Mouse (Mus musculus) CD4-positive, CD25-positive, alpha-beta regulatory T cell, adult 4 months (primary cell): ENCODE measurements around the gene Sdhaf3. TPM values are rescaled to one million over a fixed set of nuclear protein-coding genes. Genes with fewer than 3 reads are reported as not detected.

ENCODE experiments used
- ATAC-seq: one replicate; pipeline ENCODE4 v1.8.0; 2017
- polyA plus RNA-seq, 2 experiments: library from polyadenylated mRNA; unstranded; fragments of 100-300 nt; shearing (Covaris generic); gene quantifications; one replicate each; pipeline ENCODE4 v1.2.1; 2017

The Sdhaf3 gene
- polyA plus RNA-seq, 2 experiments from 2014 or later, result 3.5 to 4.6 TPM

GRCm38 (mm10) chr6:7069463-7069862 lies 113.7 kb downstream of the Sdhaf3 start:
- no peak for ATAC-seq

DNA sequence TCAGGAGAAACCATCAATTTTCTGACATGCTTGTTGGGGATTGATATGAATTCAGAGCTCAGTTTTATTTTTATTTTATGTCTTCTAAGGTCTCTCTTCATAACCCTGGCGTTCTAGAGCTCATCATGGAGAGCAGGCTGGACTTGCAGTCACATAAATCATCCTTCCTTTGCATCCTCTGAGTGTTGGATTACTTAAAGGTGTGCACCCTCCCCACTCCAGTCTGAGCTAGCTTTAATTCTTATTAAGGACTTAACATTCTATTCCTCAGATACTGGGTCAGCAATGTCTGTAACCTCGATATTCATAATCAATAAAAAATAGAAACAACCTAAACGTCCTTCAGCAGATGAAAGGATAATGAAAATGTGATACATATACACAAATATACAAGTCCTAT lies 126.2 kb downstream of the Sdhaf3 start:
- no peak for ATAC-seq

DNA sequence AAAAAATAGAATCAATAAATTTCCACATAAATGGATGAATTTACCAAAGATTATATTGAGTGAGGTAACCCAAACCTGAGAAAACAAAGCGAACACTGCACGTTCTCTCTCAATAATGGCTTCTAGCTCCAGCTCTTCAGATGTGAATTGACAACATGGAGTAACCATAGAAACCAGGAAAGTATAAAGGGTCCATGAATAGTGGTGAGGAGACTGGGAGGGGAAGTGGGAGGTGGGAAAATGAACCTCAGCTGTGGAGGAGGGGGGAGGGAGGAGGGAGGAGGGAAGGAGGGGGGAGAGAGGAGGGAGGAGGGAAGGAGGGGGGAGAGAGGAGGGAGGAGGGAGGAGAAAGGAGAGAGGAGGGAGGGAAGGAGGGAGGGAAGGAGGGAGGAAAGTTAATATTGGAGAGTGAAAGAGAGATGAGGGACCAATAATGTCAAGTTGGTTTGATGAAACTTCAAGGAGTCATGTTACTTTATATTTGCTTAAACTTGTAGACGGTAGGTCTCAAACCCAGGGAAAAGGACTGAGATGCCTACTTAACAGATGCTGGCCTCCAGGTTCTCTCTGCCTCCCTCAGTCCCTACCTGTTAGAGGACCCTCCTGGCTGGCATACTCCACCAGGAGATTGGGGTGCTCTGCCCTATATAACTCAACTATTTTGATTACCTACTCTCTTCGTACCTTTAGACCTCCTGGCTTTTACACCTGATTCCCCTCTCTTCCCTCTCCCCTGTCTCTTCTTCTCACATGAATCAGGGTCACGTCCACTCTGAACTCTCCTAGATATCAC lies 126.9 kb downstream of the Sdhaf3 start:
- no peak for ATAC-seq

GRCm38 (mm10) chr6:7083661-7084060 lies 127.9 kb downstream of the Sdhaf3 start:
- ATAC-seq, result no peak

DNA sequence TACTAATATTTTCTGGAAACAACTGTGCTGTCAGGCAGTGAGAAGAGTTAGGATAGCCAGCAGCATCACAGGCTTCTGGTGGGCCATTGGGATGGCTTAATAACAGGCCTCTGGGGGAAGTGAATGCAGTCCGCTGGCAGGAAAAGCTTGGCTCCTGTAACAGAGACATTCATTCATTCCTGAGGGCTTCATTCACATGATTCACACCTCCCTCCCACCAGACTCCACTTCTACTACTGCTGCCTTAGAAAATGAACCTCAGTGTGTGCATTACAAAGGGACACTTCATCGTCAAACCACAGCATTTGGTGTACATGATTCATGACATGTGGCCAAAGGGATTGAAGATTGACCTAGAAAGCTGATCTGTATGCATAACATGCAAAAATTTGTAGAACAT lies 128.6 kb downstream of the Sdhaf3 start:
- no peak for ATAC-seq

GRCm38 (mm10) chr6:7085506-7085905 lies 129.7 kb downstream of the Sdhaf3 start:
- no peak for ATAC-seq

- no peak for ATAC-seq
These were observed 136.3 kb downstream of the Sdhaf3 start for GRCm38 (mm10) chr6:7092094-7092493.

Other genes starting within 250 kb of the Sdhaf3 start
- not detected for gene Dlx6, start 92.7 kb upstream of the Sdhaf3 start, polyA plus RNA-seq
- gene Dlx5, start 73.9 kb upstream of the Sdhaf3 start, polyA plus RNA-seq, result not detected